Mouse (Mus musculus): Measurements from ENCODE around the gene Lilrb4a.
A peak's percentile ranks its signal among the peaks of the same experiment; 100 is the strongest.
"Not testable (repeated sequence)": the region's sequence is repeated elsewhere in the genome, so short reads cannot be mapped to it uniquely, and the experiment has no call there.

The Lilrb4a gene

GRCm38 (mm10) chr10:51490691-51491090 is at the start of gene Lilrb4a:
Gene Lilrb4a (plus strand): TSS chr10:51490956.
- DNase-seq (ENCODE audit: low read depth, low spot score) = not testable (repeated sequence)

DNA sequence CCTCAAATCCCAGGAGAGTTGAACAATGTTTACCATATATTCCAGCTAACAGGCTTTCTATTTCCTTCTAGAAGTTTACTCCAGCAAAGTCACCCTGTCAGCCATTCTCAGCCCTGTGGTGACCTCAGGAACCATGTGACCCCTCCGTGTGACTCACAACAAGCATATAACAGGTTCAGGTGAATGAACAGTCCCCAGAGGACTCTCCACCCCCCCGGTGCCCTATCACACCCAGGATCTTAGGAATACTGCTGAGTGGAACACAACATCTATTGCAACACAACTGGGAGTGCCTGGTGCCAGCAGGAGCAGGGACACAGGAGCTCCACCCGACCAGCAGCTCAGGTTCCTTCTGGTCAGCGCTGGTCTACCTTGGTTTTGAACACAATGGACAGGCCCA is 39.1 kb upstream of the Lilrb4a start:
- no peak for DNase-seq (ENCODE audit: low read depth, low spot score)

- DNase-seq (ENCODE audit: low read depth, low spot score) = peak; percentile 28
These were observed 37.0 kb upstream of the Lilrb4a start for GRCm38 (mm10) chr10:51453616-51454298.

GRCm38 (mm10) chr10:51454365-51454764 is 36.4 kb upstream of the Lilrb4a start:
- DNase-seq (ENCODE audit: low read depth, low spot score) = no peak

- peak; percentile 7 for DNase-seq (ENCODE audit: low read depth, low spot score)
These were observed 35.0 kb upstream of the Lilrb4a start for GRCm38 (mm10) chr10:51455762-51456161.

DNA sequence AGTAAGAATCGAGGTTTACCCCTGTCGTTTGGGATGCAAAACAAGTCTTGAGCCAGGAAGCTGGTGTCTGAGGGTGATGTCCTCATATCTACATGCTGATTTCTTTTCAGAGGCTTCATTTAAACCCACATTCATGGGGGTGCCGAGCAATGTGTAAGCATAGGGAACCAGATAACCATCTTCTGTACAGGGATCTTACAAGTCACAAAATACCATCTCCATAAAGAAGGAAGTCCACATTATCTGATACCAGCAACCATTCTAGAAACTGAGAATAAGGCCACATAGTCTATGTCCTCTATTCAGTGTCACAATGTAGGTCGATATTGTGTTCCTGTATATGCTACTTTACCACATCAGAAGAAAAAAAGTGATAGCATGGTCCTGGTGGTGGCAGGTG is 34.4 kb upstream of the Lilrb4a start:
- DNase-seq (ENCODE audit: low read depth, low spot score) = no peak

DNA sequence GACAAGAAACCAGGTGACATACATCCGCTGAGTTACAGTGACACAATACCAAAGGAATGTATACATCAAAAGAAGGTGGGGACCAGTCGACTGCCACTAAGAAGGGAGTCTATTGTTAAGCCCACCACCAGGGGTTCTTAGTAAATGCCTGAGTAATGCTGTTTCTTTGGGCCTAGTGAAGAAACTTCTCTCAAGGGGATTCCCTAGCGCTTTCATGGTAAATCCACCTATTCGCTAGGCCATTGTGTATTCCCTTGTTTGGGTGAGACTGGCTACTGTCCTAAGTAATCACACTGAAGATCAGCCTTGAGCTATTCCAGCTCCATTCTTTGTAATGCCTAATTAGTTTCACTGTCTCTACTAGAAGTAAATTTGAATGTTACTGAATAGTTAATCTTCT is 27.0 kb upstream of the Lilrb4a start:
- not testable (repeated sequence) for DNase-seq (ENCODE audit: low read depth, low spot score)

- DNase-seq (ENCODE audit: low read depth, low spot score) = not testable (repeated sequence)
These were observed 10.4 kb upstream of the Lilrb4a start, which contains the start of the genes Gm49339 and Lilr4b for GRCm38 (mm10) chr10:51480397-51480796. Gene Gm49339 (plus strand): TSS chr10:51480612. Gene Lilr4b (plus strand): TSS chr10:51480632.

GRCm38 (mm10) chr10:51520021-51520420 is 29.3 kb downstream of the Lilrb4a start:
- DNase-seq (ENCODE audit: low read depth, low spot score) = no peak

DNA sequence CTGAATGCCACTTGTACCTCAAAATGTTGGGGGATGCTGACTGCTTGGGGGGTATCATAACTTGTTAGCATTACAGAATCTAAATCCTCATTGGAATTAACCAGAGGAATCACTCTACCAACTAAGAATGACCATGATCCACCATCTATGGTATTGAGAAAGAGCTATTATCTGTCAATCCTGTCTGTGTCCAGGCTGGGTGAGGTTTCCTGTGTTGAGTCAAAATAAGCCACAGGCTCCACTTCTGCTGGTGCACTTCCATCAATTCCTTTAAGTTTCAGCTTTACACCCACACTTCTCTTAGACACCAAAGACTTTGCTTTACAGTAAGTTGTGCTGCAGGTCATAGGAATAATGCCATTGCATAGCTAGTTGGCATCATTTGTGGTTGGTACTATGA is 30.7 kb downstream of the Lilrb4a start:
- DNase-seq (ENCODE audit: low read depth, low spot score) = no peak

DNA sequence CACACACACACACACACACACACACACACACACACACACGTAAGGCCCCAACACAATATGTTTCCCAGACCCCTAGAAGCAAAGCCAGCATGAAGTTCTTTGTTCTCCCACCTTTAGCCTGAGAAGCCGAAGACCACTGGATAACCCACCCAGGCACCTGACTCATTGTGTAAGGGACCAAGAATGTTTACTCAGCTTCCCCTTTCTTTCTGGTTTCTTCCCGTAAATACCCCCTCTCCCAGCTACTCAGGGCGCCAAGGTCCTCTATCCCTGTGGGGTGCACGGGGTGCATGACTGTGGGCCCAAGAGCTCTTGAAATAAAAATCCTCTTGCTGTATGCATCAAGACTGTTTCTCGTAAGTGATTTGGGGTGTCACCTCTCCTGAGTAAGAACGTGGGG is 35.3 kb downstream of the Lilrb4a start:
- peak; percentile 3 for DNase-seq (ENCODE audit: low read depth, low spot score)

DNA sequence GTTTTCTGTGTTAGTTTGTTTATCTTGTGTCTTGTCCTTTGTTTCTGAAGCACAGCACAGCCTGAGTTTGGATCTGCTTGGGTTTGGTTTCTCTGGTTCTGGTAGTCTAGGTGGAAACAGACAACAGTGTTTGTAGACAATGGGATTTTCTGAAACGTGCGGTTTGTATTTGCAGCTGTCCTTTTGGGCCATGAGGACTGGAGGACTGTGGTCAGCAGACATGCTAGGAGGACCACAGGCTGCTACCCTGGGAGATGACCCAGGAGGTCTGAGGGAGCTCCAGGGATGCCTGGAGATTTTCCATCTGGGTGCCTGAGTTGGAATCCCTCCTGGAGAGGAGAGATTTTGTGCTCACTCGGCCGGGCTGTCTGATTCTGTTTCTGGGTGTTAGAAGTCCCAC is 35.9 kb downstream of the Lilrb4a start:
- DNase-seq (ENCODE audit: low read depth, low spot score) = no peak

DNA sequence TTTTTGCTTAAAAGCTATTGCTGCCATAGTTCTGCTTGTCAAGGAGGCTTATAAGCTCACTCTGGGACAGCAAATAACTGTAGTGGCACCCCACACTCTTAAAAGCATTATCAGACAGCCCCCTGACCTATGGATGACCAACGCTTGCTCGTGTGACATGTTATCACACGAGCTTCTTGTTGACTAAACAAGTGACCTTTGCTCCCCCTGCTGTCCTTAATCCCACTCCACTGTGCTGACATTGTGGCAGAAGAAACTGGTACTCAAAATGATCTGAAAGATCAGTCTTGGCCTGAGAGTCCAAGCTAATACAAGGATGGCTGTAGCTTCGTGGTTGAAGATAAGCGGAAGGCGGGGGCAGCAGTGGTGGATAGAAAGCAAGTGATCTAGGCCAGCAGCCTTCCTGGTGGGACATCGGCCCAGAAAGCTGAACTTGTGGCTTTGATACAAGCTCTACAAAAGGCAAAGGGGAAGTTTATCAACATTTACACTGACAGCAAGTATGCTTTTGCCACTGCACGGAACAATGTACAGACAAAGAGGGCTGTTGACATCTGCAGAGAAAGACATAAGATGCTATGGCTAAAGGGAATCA is 38.2 kb downstream of the Lilrb4a start:
- peak; percentile 12 for DNase-seq (ENCODE audit: low read depth, low spot score)

- DNase-seq (ENCODE audit: low read depth, low spot score) = no peak
These were observed 38.7 kb downstream of the Lilrb4a start for GRCm38 (mm10) chr10:51529497-51529896.

- DNase-seq (ENCODE audit: low read depth, low spot score) = no peak
These were observed 40.1 kb downstream of the Lilrb4a start for GRCm38 (mm10) chr10:51530813-51531212.
